Mouse (Mus musculus) ES-Bruce4 (cell line): ENCODE results near the gene Cadm3. TPM values are rescaled to one million over a fixed set of nuclear protein-coding genes. Genes with fewer than 3 reads are reported as not detected.

ENCODE experiments used
- H3K27ac ChIP-seq: 2 replicates; pipeline ENCODE4 v1.5.1; 2012; ENCODE audit warnings: low read length, inconsistent platforms; ENCODE audit not compliant: insufficient read depth
- H3K27me3 ChIP-seq: 2 replicates; pipeline ENCODE4 v1.6.1; 2012; ENCODE audit warnings: mild to moderate bottlenecking, low read length, inconsistent platforms; ENCODE audit not compliant: control insufficient read depth, poor library complexity, insufficient read depth, severe bottlenecking
- H3K36me3 ChIP-seq: 2 replicates; pipeline ENCODE4 v1.6.1; 2012; ENCODE audit warnings: inconsistent platforms, mild to moderate bottlenecking, low read length, moderate library complexity; ENCODE audit not compliant: control insufficient read depth, poor library complexity, insufficient read depth, severe bottlenecking
- H3K4me1 ChIP-seq: one replicate; pipeline ENCODE4 v1.8.1; 2011; ENCODE audit warnings: low read length; ENCODE audit not compliant: control insufficient read depth, insufficient read depth
- H3K4me3 ChIP-seq: 2 replicates; pipeline ENCODE4 v1.5.1; 2011; ENCODE audit warnings: low read depth, mild to moderate bottlenecking, low read length
- H3K9ac ChIP-seq: 2 replicates; pipeline ENCODE4 v1.6.1; 2012; ENCODE audit warnings: low read depth, mild to moderate bottlenecking, inconsistent platforms; ENCODE audit not compliant: poor library complexity, severe bottlenecking
- H3K9me3 ChIP-seq: replicated peaks from 2 replicates; pipeline ENCODE4 v1.6.1; 2012; ENCODE audit warnings: mild to moderate bottlenecking, low read length, inconsistent platforms; ENCODE audit not compliant: control insufficient read depth, poor library complexity, insufficient read depth, severe bottlenecking
- CTCF ChIP-seq: IDR thresholded peaks from one replicate; pipeline ENCODE4 v1.8.1; 2011; ENCODE audit warnings: low read depth, low read length
- EP300 ChIP-seq: IDR thresholded peaks from 2 replicates; pipeline ENCODE4 v1.6.1; 2011; ENCODE audit warnings: low read depth, low read length; ENCODE audit not compliant: insufficient read depth
- POLR2A ChIP-seq: IDR thresholded peaks from one replicate; pipeline ENCODE4 v1.8.1; 2011; ENCODE audit warnings: low read length; ENCODE audit not compliant: insufficient read depth
- polyA plus RNA-seq: library from polyadenylated mRNA; stranded (reverse); fragments of >200 nt; gene quantifications from 2 replicates; pipeline ENCODE4 v1.2.4, GENCODE M21; 2011; ENCODE audit warnings: low read depth; ENCODE audit not compliant: missing spikeins, insufficient read depth, insufficient read length

Gene Cadm3
- polyA plus RNA-seq, 1 experiment: 0.70 TPM

- no peaks in the 10 kb centered on the region for H3K36me3 ChIP-seq
- H3K4me1 ChIP-seq: peaks cover 2% of the 10 kb centered on the region
- no peak within 1 kb of the TSS for H3K27ac ChIP-seq
- no peak within 1 kb of the TSS for H3K4me3 ChIP-seq
- H3K9ac ChIP-seq: no peak within 1 kb of the TSS
- no peak for TF ChIP-seq CTCF
- TF ChIP-seq EP300: no peak
- TF ChIP-seq POLR2A: no peak
- no peaks in the 10 kb centered on the region for H3K27me3 ChIP-seq
- H3K9me3 ChIP-seq: no peaks in the 10 kb centered on the region
Measured at GRCm38 (mm10) chr1:173350372-173350957, 17.0 kb downstream of the Cadm3 start, which contains the start of gene Aim2. Gene Aim2, plus strand, starts transcription at chr1:173350879.

- no peaks in the 10 kb centered on the region for H3K36me3 ChIP-seq
- H3K9me3 ChIP-seq: no peaks in the 10 kb centered on the region
- no peaks in the 10 kb centered on the region for H3K27me3 ChIP-seq
- TF ChIP-seq POLR2A (no peak), EP300 (no peak), CTCF (no peak)
- no peak overlapping the region for H3K27ac ChIP-seq
- peaks cover 2% of the 10 kb centered on the region for H3K4me1 ChIP-seq
- no peak overlapping the region for H3K9ac ChIP-seq
- H3K4me3 ChIP-seq: no peak overlapping the region
Measured at GRCm38 (mm10) chr1:173349946-173350345, 17.5 kb downstream of the Cadm3 start.

GRCm38 (mm10) chr1:173349192-173349591 is 18.3 kb downstream of the Cadm3 start:
- TF ChIP-seq CTCF (no peak), EP300 (no peak), POLR2A (no peak)
- no peak overlapping the region for H3K4me3 ChIP-seq
- H3K27me3 ChIP-seq: no peaks in the 10 kb centered on the region
- peaks cover 2% of the 10 kb centered on the region for H3K4me1 ChIP-seq
- H3K36me3 ChIP-seq: no peaks in the 10 kb centered on the region
- H3K27ac ChIP-seq: 0 out of 2 replicates have a peak overlapping the region, but pooled peaks have one; percentile 49
- no peaks in the 10 kb centered on the region for H3K9me3 ChIP-seq
- no peak overlapping the region for H3K9ac ChIP-seq

- Histone ChIP-seq H3K36me3 (no peaks in the 10 kb centered on the region), H3K27ac (peak overlapping the region; percentile 61), H3K9me3 (no peaks in the 10 kb centered on the region), H3K4me3 (no peak overlapping the region), H3K4me1 (peaks cover 2% of the 10 kb centered on the region), H3K9ac (no peak overlapping the region), H3K27me3 (no peaks in the 10 kb centered on the region)
- TF ChIP-seq POLR2A: no peak
- TF ChIP-seq CTCF: no peak
- no peak for TF ChIP-seq EP300
Measured at GRCm38 (mm10) chr1:173348527-173348926, 19.0 kb downstream of the Cadm3 start.

GRCm38 (mm10) chr1:173345112-173345511 is 22.4 kb downstream of the Cadm3 start:
- TF ChIP-seq EP300 (no peak), CTCF (no peak), POLR2A (no peak)
- H3K27ac ChIP-seq: no peak overlapping the region
- no peak overlapping the region for H3K9ac ChIP-seq
- H3K4me1 ChIP-seq: peaks cover 2% of the 10 kb centered on the region
- H3K36me3 ChIP-seq: no peaks in the 10 kb centered on the region
- H3K9me3 ChIP-seq: no peaks in the 10 kb centered on the region
- H3K4me3 ChIP-seq: no peak overlapping the region
- H3K27me3 ChIP-seq: no peaks in the 10 kb centered on the region

GRCm38 (mm10) chr1:173343934-173344333 is 23.6 kb downstream of the Cadm3 start:
- H3K9ac ChIP-seq: no peak overlapping the region
- TF ChIP-seq CTCF: no peak
- TF ChIP-seq EP300: no peak
- TF ChIP-seq POLR2A: no peak
- H3K27ac ChIP-seq: no peak overlapping the region
- no peak overlapping the region for H3K4me3 ChIP-seq
- no peaks in the 10 kb centered on the region for H3K9me3 ChIP-seq
- no peaks in the 10 kb centered on the region for H3K36me3 ChIP-seq
- H3K27me3 ChIP-seq: no peaks in the 10 kb centered on the region
- H3K4me1 ChIP-seq: no peaks in the 10 kb centered on the region
